Mouse (Mus musculus): ENCODE data around the gene Enpp1.
A peak's percentile ranks its signal among the peaks of the same experiment; 100 is the strongest.

Gene Enpp1

DNA sequence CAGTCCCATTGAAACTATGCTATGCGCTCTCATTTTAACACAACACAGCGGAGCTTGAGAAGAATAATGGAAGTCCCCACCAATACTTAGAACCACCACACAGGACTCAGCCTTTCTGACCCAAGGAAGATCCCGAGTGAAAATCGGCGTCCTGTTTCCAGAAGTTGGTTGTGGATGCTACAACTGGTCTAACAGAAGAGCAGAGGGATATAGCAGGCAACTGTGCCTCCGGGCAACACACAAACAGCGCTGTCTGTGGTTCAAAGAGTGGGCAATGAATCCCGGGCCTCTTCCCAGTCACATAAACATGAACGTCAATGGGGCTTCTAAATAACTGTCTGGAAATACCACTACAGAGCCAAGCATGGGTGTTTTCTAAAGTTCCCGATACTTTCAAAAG, 888 bp downstream of the Enpp1 start:
- no peak for DNase-seq (ENCODE audit: low spot score in 2 of 2)

DNA sequence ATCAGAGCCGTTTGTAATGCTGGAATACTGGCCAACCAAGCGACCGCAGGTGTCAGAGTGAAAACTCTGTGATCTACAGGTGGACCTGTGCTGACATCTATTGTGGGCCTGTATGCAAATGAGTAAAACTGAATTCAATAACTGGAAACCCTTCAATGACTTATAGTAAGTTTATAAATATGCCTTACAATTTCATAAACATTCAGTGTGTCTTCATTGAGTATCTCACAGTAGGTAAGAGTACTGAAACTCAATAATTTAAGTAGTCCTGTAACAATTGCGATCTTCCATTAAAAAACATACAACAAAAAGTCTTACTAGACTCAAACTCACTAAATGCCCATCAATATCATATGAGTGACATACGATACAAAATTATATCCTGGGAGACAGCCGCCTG, 1.6 kb downstream of the Enpp1 start:
- no peak for DNase-seq (ENCODE audit: low spot score in 2 of 2)

DNA sequence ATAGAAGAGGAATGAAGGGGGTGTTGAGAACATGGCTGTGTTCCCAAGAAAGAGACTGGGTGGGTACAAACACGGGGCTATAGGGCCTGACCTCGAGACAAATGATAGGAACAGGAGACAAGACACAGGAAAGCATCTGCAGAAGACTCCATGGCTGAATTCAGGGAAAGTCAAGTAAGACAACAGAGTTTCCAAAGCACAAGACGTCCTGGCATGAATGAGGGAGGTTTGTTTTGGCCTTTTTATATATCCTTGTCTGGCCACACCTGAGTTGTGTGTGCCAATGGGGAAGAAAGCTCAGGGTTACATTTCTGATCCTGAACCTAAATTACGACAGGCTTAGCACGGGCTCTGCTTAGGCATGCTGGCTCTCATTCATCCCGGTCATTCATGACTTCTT, 4.2 kb downstream of the Enpp1 start:
- no peak for DNase-seq (ENCODE audit: low spot score in 2 of 2)

DNA sequence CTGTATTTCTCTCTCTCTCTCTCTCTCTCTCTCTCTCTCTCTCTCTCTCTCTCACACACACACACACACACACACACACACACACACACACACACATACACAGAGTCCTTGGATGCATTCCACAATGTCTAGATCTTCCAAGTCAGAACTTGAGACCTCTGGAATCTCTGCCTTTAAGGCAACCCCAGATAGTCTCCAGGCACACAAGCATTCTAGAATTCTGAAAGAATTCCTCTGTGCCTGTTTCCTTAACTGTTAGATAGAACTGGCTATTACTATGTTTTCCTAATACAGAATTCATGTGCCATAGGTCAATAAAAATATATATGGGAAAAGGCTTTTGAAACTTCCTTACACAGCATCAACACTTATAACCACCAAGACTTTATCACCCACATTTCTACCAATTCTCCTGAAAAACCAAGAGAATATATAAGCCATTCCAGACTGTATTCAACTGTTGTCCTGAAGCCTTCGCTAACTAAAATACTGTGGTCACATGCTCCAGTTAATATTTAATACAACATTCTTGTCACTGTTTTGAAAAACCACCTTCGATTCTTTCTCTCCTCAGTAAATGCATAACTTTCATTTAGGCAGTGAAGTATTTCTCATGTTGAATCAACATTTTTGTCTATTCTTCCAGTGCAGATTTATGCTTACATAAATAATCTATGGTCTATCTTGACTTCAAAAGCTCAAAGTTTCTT, 5.4 kb downstream of the Enpp1 start:
- no peak for DNase-seq (ENCODE audit: low spot score in 2 of 2)

DNA sequence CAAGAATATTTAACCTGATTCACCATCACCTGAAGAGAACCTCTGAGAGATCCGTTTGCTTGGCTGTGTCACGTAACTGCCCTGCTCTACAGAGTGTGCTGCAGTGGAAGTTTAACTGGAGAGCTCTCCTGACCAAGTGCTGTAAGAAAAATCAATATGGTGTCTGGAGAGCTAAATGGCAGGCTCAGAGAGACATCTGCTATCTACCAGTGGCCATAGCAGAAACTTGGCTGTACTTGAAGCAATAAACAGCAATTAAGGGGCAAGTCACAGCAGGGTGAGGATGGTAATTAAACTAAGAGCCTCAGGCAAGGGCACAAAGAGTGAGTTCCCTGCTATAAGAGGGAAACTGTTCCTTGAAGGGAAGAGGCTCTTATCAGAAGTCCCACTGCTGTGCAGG, 9.3 kb downstream of the Enpp1 start:
- no peak for DNase-seq (ENCODE audit: low spot score in 2 of 2)

DNA sequence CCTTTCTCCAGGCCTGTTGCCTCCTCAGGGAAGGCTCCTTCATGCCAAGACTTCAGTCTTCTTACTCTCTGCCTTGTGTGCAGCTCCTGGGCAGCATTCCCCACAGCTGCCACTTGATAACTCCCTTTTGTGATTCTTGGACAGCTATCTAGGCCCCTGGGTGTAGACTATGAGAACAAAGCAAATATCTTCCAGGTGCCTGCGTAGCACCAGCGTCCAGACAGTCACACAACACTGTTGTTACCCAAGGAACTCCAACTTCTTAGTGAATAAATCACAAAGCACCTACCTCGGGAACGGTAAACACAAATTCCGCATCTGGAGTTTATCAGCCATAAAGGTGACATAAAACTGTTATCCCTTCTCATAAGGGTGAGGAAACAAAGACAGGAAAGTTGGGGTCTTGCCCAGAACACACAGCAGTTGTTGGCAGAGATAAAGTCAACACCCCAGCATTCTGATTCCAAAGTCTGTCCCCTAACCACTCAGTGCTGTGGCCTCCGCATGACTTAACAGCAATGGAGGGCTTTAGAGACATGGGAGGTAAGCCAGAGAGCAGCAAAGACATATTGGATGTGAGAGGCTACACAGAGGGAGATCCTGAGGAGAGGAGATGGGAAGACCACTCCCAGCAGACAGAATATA, 13.7 kb downstream of the Enpp1 start:
- no peak for DNase-seq (ENCODE audit: low spot score in 2 of 2)

DNA sequence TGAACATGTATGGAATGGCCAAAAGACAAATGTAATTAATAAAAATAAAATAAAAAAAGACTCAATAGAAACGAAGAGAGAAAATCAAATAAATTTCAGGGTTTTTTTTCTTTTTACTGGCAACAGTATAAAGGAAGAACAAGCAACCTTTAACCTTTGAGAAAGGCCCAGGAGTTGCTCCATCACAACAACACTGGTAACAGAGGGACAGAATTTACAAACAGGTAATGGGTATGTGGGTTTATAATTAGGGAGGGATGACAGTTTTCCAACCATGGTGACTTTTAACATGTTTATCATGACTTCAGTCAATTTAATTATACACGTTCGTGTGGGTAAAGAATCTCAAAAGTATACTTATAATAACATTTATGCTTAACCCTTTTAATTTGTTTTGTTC, 15.2 kb downstream of the Enpp1 start:
- no peak for DNase-seq (ENCODE audit: low spot score in 2 of 2)

DNA sequence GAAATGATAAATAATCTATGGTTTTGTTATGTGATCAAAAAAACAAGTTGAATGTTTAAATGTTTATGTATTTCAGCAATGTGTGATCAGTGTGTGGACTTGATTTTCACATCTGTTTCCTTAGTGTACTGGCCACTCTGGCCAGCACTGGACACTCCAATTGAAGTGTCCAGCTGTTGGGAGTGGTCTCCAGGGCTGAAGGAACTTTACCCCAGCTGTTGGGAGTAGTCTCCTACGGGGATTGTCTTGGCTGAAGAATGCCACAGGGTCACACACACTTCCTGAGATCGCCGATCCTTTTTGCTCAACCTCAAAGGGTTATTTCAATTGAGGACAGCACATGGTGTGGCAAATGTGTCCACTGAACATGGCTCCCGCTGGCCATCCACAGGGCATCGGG, 16.2 kb downstream of the Enpp1 start:
- DNase-seq (ENCODE audit: low spot score in 2 of 2), result no peak

DNA sequence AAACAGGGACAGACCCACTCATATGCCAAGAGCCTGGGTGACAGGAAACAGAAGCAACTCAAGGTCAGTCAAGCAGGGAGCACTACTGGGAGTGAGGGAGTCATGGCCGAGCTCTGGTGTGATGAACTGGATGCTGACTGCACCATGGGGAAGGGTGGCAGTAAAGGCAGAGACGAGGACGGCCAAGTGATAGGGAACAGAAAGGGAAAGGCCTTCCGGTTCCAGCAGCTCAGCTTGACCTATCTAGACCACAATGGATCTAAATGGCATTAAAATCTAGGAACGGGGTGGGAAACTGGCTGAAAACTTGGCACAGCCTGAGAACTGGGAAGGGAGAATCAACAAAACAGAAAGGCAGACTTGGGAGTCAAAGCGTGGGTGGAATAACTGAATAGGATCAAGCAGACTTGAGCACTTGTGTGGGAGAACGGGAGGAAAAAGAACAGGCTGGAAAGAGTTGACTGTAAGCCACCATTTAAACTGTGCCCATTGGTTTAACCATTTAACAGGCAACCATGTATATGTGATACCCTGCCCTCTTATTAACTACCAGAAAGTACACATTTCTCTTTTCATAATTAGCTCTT, 29.3 kb downstream of the Enpp1 start:
- DNase-seq (ENCODE audit: low spot score in 2 of 2), result no peak

DNA sequence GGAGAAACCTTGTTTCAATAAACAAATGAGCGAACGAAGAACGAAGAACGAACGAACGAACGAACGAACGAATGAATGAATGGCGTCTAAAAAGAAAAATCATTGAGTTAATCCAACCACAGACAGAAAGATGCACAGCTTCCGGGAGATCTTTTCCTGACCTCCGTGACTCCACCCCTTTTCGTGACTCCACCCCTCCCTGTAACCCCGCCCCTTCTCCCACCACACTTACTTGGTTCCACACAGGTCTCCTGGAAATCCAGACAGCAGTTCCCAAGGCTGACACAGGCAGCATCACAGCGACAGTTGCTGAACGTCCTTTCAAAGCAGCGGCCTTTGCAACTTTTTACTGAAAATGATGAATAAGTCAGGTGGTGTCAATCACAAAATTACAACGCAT, 34.3 kb downstream of the Enpp1 start:
- no peak for DNase-seq (ENCODE audit: low spot score in 2 of 2)

DNA sequence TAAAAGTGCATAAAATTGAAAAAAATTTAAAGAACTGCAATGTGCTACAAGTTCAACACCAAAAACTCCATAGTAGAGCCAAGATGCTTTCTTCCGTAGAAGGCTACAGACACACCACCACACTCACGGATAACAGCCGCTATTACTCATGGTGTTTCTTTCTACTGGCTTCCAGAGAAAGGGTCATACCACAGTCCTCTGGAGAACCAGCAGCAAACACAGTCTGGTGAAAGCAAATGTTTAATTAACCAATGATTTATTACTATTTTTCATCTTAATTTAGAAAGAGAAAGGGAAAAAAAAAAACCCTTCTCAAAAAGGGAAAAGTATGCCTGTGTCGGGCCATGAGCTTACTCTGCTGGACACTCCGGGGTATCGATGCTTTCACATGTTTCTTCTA, 37.7 kb downstream of the Enpp1 start:
- no peak for DNase-seq (ENCODE audit: low spot score in 2 of 2)

DNA sequence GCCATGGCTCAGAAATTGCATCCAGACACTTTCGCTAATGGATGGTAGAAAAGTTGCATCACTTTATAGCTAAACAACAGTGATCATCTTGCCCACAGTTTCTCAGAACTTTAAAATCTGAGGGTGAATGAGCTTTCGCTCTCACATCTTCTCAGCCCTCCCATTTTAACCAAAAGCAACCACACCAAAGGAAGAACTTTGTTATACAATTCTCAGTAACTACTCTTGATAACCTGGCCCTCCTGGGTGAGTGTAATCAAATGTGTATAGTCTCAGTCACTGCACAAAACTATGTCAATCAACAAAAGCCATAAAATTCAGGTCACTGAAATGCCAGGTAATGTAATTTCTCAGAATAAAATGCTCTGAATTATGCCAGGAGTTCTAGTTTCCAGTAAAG, 39.0 kb downstream of the Enpp1 start:
- DNase-seq (ENCODE audit: low spot score in 2 of 2), result no peak

DNA sequence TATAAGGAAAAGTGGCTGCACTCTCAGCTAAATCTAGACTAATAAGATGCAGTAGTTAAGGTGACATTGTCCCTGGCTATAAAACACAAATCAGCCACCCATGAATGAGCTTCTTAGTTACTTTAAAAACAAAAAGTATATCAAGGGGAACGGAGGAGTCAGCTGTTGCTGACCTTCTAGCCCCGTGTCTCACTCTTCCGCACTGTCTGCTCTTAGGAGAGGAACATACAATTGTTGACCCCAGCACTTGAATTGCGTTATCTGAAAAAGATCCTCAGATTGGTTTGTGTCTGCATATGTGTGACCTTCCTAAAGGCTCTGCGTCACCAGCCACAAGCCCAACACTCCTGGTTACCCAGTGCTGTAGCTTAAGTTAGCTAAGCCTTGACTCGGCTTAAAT, 41.4 kb downstream of the Enpp1 start:
- DNase-seq (ENCODE audit: low spot score in 2 of 2), result no peak

DNA sequence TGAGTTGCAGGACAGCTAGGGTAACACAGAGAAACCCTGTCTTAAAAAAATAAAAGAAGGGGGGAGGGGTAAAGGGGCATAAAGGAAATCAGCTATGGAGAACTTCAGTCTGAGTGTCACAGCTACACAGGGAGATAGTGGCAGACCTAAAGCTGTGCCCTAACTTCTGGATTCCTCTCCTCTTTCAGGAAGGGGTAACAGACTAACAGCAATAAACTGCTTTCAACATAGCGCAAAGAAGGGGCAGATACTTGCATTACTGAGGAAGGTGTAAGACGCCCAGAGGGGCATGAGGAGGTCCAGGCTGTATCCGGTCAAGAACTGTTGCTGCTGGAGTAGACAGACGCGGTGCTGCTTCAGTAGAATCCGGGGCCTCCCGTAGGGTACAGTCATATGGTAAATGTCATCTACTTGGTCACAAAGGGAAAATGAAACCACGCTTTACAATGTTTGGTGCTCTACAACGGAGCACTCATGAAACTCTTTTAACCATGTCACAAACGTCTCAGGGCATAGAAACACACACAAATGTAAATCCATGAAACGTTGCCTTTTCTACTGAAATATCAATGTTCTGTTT, 60.9 kb downstream of the Enpp1 start:
- DNase-seq (ENCODE audit: low spot score in 2 of 2), result no peak

DNA sequence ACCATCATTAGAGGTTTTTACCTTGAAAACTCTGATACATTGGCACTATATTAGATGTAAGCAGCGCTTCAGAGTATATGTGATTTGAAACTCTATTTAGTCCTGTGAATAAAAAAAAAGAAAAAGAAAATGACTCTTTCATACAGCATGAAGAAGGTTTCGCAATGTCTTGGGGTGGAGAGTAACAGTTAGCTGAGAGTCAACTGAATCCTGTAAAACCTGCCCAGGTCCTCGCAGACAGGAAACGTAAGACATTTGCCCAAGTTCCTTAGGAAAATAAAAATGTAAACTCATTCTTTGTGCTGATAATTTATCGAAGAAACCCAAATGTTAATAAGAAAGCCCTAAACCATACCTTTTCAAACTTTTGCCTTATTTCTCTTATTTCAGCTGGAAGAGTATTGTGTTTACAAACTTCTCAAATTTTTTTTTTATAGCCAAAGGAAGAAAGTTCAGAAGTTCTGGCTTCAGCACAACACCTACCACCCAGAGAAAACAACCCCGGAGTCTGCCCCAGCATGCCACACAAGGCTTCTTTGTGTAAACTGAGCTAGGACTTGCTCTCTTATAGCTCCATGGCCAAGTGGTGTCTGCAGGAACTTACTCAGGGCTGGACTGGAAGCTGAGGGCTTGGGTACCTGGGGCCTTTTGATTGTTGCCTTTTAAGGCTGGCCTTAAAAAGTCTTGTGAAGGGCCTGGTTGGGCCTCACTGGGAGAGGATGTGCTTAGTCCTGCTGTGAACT, 63.8 kb downstream of the Enpp1 start:
- no peak for DNase-seq (ENCODE audit: low spot score in 2 of 2)

DNA sequence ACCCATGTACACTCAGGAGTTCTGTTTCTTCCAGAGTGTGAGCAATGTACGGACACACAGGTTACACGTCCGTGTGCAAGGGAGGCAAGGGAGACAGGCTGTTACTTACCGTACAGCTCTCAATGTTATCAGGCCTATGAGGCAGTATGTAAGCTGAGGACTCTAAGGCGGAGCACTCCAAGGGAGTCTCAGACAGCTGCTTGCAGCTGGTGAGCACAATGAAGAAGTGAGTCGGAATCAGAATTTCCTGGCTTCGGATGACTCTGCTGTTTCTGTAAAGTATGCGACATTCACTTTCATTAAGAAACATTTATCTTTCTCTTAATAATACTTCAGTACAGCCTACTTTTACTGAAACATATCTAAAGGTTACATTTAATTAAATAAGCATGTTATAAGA, 66.8 kb downstream of the Enpp1 start:
- no peak for DNase-seq (ENCODE audit: low spot score in 2 of 2)

DNA sequence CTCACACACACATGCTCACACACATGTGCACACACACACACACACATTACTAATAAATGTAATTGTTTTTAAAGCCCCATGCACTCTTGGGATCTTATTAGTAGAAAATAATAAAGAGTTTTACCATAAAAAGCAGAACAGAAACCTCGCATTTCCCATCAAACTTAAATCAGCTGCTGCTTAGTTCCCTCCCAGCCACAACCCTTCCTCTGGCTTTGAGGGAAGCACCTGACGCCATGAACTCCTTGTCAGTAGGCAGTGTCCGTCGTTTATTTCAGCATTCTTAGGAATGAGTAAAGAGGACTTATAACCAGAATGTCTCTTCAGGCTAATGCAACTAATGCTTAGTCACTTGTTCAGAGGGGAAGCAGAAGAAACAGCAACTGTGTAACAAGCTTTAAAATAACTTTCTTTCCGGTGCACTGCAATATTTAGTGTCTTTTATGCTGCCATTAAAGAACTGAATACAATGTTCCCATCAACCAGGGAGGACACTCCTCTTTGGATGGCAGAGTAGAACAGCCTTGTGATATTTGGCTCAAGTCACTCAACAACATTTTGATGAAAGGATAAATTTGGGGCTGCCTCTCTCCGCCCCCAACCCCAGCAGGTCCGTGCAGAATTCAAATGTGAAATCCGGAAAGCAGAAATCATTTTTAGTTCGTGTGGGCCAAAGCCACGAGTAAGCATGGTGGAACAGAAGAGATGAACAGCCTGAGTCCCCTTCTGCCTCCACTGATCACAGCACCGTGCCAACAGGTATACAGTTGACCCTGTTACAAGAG, 69.0 kb downstream of the Enpp1 start:
- DNase-seq (ENCODE audit: low spot score in 2 of 2), result no peak

DNA sequence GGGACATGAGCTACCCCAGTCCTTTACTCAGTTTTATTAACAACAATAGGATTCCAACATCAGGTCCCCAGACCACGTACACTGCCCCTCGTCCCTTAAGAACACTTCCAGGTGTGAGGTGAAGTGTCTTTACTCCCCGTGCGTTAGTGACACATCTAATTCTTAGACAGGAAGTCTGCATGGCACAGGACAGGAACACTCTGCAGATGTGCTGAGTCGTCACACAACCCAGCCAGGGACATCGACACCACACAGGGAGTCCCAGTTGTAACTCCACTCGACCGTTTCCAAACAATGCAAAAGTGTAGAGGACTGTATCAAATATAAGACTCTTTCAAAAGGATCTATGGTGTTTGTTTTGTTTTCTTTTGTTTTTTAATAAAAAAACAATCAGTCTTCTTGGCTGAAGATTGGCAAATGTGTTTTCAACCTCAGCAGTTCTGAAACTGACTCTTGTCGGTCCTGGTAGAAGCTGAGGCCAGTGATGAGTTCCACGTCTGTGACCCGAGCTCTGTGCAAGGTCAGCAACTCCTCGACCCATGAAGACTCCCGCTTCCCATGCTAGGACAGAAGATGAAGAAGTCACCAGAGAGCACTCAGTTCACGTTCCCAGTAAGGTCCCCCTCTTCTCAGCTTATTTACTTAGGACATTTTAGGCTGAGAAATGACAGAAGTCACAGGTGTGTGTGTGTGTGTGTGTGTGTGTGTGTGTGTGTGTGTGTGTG, 70.4 kb downstream of the Enpp1 start:
- DNase-seq (ENCODE audit: low spot score in 2 of 2), result peak; percentile 34

DNA sequence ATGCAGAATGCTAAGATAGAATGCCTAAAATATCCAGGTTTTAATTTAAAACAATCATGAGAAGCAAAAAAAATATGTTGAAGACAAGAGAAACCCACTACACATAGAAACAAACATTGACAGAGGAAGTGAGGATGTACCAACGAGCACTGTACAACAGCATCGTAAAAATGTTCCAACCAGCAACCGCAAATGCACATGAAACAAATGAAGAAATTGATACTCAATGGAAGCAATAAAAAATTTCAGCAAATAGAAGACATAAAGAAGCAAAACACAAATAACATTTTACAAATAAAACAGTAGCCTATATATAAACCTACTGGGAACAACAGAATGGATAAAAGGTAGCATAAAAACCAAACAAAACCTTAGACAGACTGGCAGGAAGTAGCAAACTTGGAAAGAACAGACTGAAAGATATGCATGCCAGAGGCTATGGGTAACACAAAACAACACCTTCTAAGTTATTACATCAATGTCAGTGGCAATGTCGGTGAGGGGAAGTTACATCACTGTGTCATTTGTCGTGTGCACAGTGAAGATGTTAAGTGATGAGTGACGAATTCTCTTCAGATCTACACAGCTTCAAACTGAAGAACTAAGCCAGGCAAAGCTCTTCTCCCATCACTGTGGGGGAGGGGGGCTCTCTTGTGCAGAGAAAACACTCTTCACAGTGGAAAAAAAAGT, 71.6 kb downstream of the Enpp1 start:
- no peak for DNase-seq (ENCODE audit: low spot score in 2 of 2)

DNA sequence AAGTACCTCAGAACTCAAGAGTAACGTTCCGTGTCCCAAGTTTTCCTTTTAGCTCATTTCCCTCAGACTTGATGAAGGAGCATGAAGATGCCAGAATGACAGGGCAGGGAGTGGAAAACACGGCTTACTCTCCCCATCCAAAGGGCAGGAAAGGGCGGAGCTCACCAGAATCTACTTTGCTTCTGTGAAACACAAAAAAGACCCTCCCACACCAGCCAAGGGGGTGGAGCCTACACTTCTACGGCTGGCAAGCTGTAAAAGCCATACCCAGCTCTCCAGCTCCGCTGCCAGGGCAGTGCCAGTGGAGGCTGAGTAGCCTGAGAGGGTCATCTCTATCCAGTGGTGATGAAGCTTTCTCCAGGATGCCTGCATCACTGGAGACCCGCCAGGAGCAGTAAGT, 72.4 kb downstream of the Enpp1 start:
- DNase-seq (ENCODE audit: low spot score in 2 of 2), result no peak
